Mouse (Mus musculus): ENCODE data around the gene Maoa.

Maoa gene

DNA sequence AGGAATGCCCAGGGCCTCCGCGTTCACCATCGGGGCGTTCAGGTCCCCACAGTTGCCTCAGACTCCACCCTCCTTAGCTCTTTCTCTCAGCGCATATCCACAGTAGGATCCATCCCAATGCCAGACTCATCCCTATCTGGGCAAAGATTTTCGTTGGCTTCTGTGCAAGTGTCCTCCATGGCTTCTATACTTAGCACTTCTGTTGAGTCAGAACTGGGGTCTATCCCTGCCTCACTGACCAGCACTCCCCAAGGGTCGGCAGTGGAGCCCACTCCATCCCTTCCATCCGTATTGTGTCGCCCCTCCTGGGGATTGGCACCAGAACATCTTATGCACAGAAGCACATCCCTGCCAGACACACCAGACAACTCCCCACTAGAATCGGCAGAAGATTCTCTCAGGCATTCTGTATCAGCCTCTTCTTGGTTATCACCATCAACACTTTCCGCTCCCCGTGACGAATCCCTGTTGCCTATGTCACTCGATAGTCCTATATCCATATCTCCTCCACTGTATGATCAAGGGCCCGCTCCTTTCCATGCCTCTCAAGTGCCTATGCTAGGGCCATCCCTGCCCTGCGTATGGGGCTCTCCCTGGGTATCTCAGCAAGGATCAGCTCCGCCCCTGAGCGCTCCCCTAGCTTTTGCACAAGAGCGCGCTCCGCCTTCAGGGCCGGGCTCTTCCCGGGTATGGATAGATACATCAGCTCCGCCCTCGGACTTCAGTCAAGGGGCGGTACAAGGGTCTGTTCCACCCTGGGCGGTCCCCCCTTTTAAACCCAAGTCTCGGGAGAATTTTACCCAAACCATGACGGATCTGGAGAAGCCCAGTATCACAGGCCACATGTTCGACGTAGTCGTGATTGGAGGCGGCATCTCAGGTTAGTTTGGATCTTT, at the start of gene Maoa:
Gene Maoa, plus strand, starts transcription at position 665 of the 896 bp plus-strand sequence.
- DNase-seq (ENCODE audit: low spot score) = peak; percentile 64

- DNase-seq (ENCODE audit: low spot score) = peak; percentile 92
These were observed 1.1 kb upstream of the Maoa start for GRCm38 (mm10) chrX:16618225-16619033.

GRCm38 (mm10) chrX:16656511-16656910, 37.0 kb downstream of the Maoa start:
- no peak for DNase-seq (ENCODE audit: low spot score)

GRCm38 (mm10) chrX:16706094-16706493, 86.6 kb downstream of the Maoa start:
- DNase-seq (ENCODE audit: low spot score) = no peak

DNA sequence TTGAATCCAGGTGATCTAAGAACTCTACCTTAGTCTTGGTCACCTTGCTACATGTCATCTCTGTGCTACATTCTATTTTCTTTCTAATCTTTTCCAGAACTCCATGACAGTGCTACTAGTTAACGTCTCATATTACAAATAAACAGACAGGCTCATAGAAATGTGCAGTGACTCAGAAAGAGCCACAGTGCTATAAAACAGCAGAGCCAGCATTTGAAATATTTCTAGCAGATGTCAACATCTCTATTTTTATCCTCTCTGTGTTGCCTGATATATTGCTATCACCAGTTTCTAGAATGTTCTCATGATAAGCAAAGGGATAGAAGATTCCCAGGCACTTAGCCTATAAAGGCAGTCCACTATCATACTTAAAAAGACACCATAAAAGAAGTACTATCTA, 94.5 kb downstream of the Maoa start:
- DNase-seq (ENCODE audit: low spot score) = no peak

Measured in testis, postnatal 10 days (tissue).